ENCODE assay signal across 18 mouse cellular contexts in genomic region chr9:54463483-54464054, GRCm38 (mm10). TPM values are rescaled to one million over a fixed set of nuclear protein-coding genes. Genes with fewer than 3 reads are reported as not detected.
A peak's percentile ranks its signal among the peaks of the same experiment; 100 is the strongest.
DNase-seq lines count a peak whose midpoint lies in the region; ATAC-seq lines count a peak whose summit lies in the region.
"Had no signal": no experiment of that assay in that cellular context is flagged by ENCODE, and none has a peak within 500 bp of the region (broad histone marks: within the 10 kb centered on the region; RNA-seq: fewer than 3 reads in every experiment).

No protein-coding gene starts in this region.

- no peak overlapping the region for H3K4me2 ChIP-seq in neural tube, embryonic 15.5 days
- H3K4me2 ChIP-seq: embryonic facial prominence, embryonic 13.5 days; neural tube, embryonic 12.5 days had no signal

- H3K36me3 ChIP-seq in neural tube, embryonic 15.5 days = peaks cover 15% of the 10 kb centered on the region
- H3K36me3 ChIP-seq: embryonic facial prominence, embryonic 13.5 days; limb, embryonic 10.5 days; neural tube, embryonic 12.5 days had no signal

- H3K27ac ChIP-seq in neural tube, embryonic 15.5 days (replicated peaks) = 0 out of 2 replicates have a peak overlapping the region, but pooled peaks have one; percentile 39
- H3K27ac ChIP-seq: embryonic facial prominence, embryonic 13.5 days; limb, embryonic 10.5 days; neural tube, embryonic 12.5 days had no signal

- H3K4me3 ChIP-seq in neural tube, embryonic 15.5 days (replicated peaks) = no peak overlapping the region
- H3K4me3 ChIP-seq: embryonic facial prominence, embryonic 13.5 days; limb, embryonic 10.5 days; neural tube, embryonic 12.5 days had no signal

- peak; percentile 85 for ATAC-seq in frontal cortex, adult (ENCODE audit: low TSS enrichment)
- no peak for ATAC-seq in neural tube, embryonic 15.5 days (ENCODE audit: low FRiP score)
- ATAC-seq: inflammation-experienced regulatory T-cells, adult 6 months; liver, postnatal 0 days; Patski had no signal

- peak; percentile 17 to 26 for DNase-seq in cerebellum, adult 18-20 months
- DNase-seq in cerebellum, adult 8-10 months = no peak
- no peak for DNase-seq in frontal cortex, postnatal 10 days (ENCODE audit: low spot score in 2 of 2)
- no peak for DNase-seq in neural tube, embryonic 10.5 days (ENCODE audit: extremely low spot score, low spot score)
- DNase-seq in lung, postnatal 4 days = no peak
- no peak for DNase-seq in adrenal gland, adult 18-20 months (ENCODE audit: low spot score in 2 of 2)
- DNase-seq: kidney, adult 2 months; kidney, postnatal 14 days; liver, postnatal 0 days; lung, postnatal 10 days; thymus, postnatal 36 days had no signal

- no peak overlapping the region for H3K9ac ChIP-seq in neural tube, embryonic 15.5 days (replicated peaks)
- H3K9ac ChIP-seq: embryonic facial prominence, embryonic 13.5 days; liver, postnatal 0 days; neural tube, embryonic 12.5 days had no signal

- no peaks in the 10 kb centered on the region for H3K4me1 ChIP-seq in neural tube, embryonic 15.5 days
- H3K4me1 ChIP-seq: embryonic facial prominence, embryonic 13.5 days; limb, embryonic 10.5 days; neural tube, embryonic 12.5 days had no signal

- no peaks in the 10 kb centered on the region for H3K27me3 ChIP-seq in neural tube, embryonic 15.5 days (replicated peaks)
- H3K27me3 ChIP-seq: embryonic facial prominence, embryonic 13.5 days; neural tube, embryonic 12.5 days; Patski had no signal

- 43% methylated on average over 4 of the region's 4 CpGs for WGBS in neural tube, embryonic 15.5 days

- H3K9me3 ChIP-seq in neural tube, embryonic 15.5 days (replicated peaks) = no peaks in the 10 kb centered on the region
- H3K9me3 ChIP-seq: embryonic facial prominence, embryonic 13.5 days; limb, embryonic 10.5 days; neural tube, embryonic 12.5 days had no signal

RNA-seq across cellular contexts. Expression of gene Dmxl2, which starts 37.9 kb away (rescaled TPM):
- 55.3 and 60.5 TPM in 2 replicates for polyA plus RNA-seq in neural tube, embryonic 15.5 days (2015; fragmentation: Nextera tagmentation; extraction: Ambion mirVana)
- total RNA-seq in adrenal gland, adult 18-20 months (2021) = 10 to 100 TPM; 12.9 to 15.1 TPM

Comparison
In these comparisons a context has a peak if more than half of its experiments do, and no peak if none do; other contexts are left out.
1. DNase-seq: peak in cerebellum, adult 18-20 months (2 of 2); none in cerebellum, adult 8-10 months (single experiment), frontal cortex, postnatal 10 days (0 of 2), neural tube, embryonic 10.5 days (single experiment), lung, postnatal 4 days (0 of 2) and adrenal gland, adult 18-20 months (0 of 2).